Mouse (Mus musculus): ENCODE results near the gene Gm45062. TPM values are rescaled to one million over a fixed set of nuclear protein-coding genes. Genes with fewer than 3 reads are reported as not detected.
"Not testable (repeated sequence)": the region's sequence is repeated elsewhere in the genome, so short reads cannot be mapped to it uniquely, and the experiment has no call there.

Gm45062 gene
- polyA plus RNA-seq, 1 experiment from 2014 or later = 11.4 TPM

DNA sequence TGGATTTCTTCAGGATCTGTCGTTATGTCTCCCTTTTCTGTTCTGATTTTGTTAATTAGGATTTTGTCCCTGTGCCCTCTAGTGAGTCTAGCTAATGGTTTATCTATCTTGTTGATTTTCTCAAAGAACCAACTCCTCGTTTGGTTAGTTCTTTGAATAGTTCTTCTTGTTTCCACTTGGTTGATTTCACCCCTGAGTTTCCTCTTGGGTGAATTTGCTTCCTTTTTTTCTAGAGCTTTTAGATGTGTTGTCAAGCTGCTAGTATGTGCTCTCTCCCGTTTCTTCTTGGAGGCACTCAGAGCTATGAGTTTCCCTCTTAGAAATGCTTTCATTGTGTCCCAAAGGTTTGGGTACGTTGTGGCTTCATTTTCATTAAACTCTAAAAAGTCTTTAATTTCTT is 282.3 kb downstream of the Gm45062 start:
- H3K4me3 ChIP-seq (replicated peaks); H3K27ac ChIP-seq; H3K27me3 ChIP-seq; H3K4me2 ChIP-seq; H3K9ac ChIP-seq; ATAC-seq (replicated peaks; ENCODE audit: low FRiP score); H3K4me1 ChIP-seq; H3K9me3 ChIP-seq (replicated peaks): not testable (repeated sequence)
- WGBS = 90% methylated on average over 4 of the region's 4 CpGs
- H3K36me3 ChIP-seq = peaks cover 13% of the 10 kb centered on the region

DNA sequence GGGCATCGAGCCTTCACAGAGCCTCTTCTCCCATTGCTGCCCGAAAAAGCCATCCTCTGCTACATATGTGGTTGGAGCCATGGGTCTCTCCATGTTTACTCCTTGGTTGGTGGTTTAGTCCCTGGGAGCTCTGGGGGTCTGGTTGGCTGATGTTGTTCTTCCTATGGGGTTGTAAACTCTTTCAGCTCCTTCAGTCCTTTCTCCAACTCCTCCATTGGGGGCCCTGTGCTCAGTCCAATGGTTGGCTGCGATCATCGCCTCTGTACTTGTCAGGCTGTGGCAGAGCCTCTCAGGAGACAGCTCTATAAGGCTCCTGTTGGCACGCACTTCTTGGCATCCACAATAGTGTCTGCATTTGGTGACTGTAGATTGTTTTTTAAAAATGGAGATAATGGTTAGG is 285.6 kb downstream of the Gm45062 start:
- Histone ChIP-seq H3K4me1 (no peaks in the 10 kb centered on the region), H3K36me3 (peaks cover 13% of the 10 kb centered on the region), H3K9me3 (replicated peaks) (no peaks in the 10 kb centered on the region), H3K4me2 (no peak overlapping the region), H3K9ac (no peak overlapping the region), H3K27ac (no peak overlapping the region), H3K27me3 (no peaks in the 10 kb centered on the region), H3K4me3 (replicated peaks) (no peak overlapping the region)
- ATAC-seq (replicated peaks; ENCODE audit: low FRiP score) = no peak
- WGBS = 96% methylated on average over 5 of the region's 5 CpGs

DNA sequence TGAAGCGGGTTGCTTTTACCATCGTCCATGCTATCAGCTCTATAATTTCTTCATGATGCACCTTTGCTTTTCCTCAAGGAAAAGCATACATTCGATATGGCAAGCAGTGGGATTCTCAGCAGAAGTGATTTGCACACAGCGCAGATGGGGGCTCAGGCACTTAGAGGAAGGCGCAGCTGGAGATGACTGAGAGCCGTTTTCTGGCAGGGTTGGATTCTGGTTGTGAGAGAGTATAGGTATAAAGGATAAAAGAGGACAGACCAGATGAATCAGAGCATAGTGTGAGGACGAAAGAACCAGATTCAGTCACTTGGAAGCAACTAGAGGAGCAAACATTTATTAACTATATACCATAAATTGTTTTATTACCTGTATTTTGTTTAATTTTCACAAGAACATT is 286.5 kb downstream of the Gm45062 start:
- ATAC-seq (replicated peaks; ENCODE audit: low FRiP score) = no peak
- Histone ChIP-seq H3K4me3 (replicated peaks) (no peak overlapping the region), H3K4me2 (no peak overlapping the region), H3K27ac (no peak overlapping the region), H3K9me3 (replicated peaks) (no peaks in the 10 kb centered on the region), H3K36me3 (peaks cover 18% of the 10 kb centered on the region), H3K27me3 (no peaks in the 10 kb centered on the region), H3K4me1 (no peaks in the 10 kb centered on the region), H3K9ac (no peak overlapping the region)
- 93% methylated on average over 7 of the region's 7 CpGs for WGBS

GRCm38 (mm10) chr6:8551155-8551554 is 291.9 kb downstream of the Gm45062 start:
- Histone ChIP-seq H3K9ac (no peak overlapping the region), H3K36me3 (peaks cover 15% of the 10 kb centered on the region; the same call in 1 of the 2 replicates), H3K9me3 (replicated peaks) (no peaks in the 10 kb centered on the region), H3K4me3 (replicated peaks) (no peak overlapping the region), H3K27ac (no peak overlapping the region), H3K4me1 (no peaks in the 10 kb centered on the region), H3K4me2 (no peak overlapping the region), H3K27me3 (no peaks in the 10 kb centered on the region)
- ATAC-seq (replicated peaks; ENCODE audit: low FRiP score) = no peak
- 90% methylated on average over 2 of the region's 2 CpGs for WGBS

DNA sequence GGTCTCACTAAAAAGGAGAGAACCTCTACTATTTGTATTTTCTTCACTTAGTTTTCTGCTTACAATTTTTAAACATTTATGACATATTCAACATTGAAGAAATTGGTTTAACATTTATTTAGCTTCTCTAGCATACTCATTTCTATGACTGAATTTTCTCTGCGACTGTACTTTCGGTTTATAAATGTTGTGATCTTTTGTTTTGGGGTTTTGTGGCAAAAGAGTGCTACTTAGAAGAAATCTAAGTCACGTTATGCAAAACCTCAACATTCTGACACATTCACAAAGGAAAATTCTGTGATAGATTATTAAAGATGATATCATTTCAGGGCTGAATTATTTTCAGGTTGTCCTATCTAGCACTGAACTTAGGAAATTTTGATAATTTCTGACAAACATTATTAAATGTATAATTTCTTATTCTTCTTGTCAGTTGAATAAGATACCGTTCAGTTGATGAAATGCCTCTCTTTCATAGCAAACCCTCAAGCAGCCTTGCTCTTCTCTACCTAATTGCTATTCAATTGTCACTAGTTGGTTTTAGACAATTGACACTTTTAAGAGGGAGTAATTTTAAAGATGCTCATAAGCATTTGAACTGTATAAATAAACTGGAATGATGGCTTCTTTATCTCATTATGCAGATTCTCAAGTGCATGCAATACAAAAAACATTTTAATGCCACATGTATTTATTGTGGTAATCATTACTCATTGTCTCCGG is 297.8 kb downstream of the Gm45062 start:
- Histone ChIP-seq H3K4me1 (no peaks in the 10 kb centered on the region), H3K4me2 (no peak overlapping the region), H3K9me3 (replicated peaks) (no peaks in the 10 kb centered on the region), H3K9ac (no peak overlapping the region), H3K36me3 (peaks cover 11% of the 10 kb centered on the region; the same call in 1 of the 2 replicates), H3K27me3 (no peaks in the 10 kb centered on the region), H3K4me3 (replicated peaks) (no peak overlapping the region), H3K27ac (no peak overlapping the region)
- 96% methylated on average over 5 of the region's 5 CpGs for WGBS
- no peak for ATAC-seq (replicated peaks; ENCODE audit: low FRiP score)

GRCm38 (mm10) chr6:8560682-8561081 is 301.4 kb downstream of the Gm45062 start:
- Histone ChIP-seq H3K27me3 (no peaks in the 10 kb centered on the region), H3K9me3 (replicated peaks) (no peaks in the 10 kb centered on the region), H3K4me3 (replicated peaks) (no peak overlapping the region), H3K4me1 (no peaks in the 10 kb centered on the region), H3K27ac (no peak overlapping the region), H3K9ac (no peak overlapping the region), H3K4me2 (no peak overlapping the region), H3K36me3 (peaks cover 18% of the 10 kb centered on the region; the same call in 1 of the 2 replicates)
- no peak for ATAC-seq (replicated peaks; ENCODE audit: low FRiP score)
- 83% methylated on average over 2 of the region's 2 CpGs for WGBS

- H3K27ac ChIP-seq = no peak overlapping the region
- no peak for ATAC-seq (replicated peaks; ENCODE audit: low FRiP score)
Observed at GRCm38 (mm10) chr6:8582377-8582776, 323.1 kb downstream of the Gm45062 start.

DNA sequence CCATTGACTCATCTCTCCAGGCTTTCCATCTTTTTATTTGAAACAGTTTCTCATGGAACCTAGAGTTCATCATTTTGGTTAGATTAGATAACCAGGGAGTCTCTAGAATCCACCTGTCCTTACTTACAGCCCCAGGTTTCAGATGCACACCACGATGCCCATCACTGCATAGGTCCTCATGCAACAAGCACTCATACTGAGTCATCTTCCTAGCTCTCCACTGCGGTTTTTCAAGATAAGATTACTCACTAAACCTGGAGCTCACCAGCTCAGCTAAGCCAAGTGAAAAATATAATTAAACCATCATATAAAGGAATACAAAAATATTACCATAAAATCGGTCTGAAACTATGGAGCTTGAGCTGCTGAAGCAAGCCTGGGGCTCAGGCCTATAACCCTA is 324.6 kb downstream of the Gm45062 start:
- ATAC-seq (replicated peaks; ENCODE audit: low FRiP score) = no peak
- no peak overlapping the region for H3K27ac ChIP-seq
- H3K36me3 ChIP-seq = peaks cover 20% of the 10 kb centered on the region
- H3K27me3 ChIP-seq = no peaks in the 10 kb centered on the region
- no peak overlapping the region for H3K4me3 ChIP-seq (replicated peaks)
- WGBS = 88% methylated on average over 3 of the region's 3 CpGs
- no peak overlapping the region for H3K4me2 ChIP-seq
- H3K9me3 ChIP-seq (replicated peaks) = no peaks in the 10 kb centered on the region
- no peaks in the 10 kb centered on the region for H3K4me1 ChIP-seq
- no peak overlapping the region for H3K9ac ChIP-seq

More at GRCm38 (mm10) chr6:8582377-8582776, 323.1 kb downstream of the Gm45062 start:
- Histone ChIP-seq H3K4me3 (replicated peaks) (no peak overlapping the region), H3K36me3 (peaks cover 20% of the 10 kb centered on the region), H3K27me3 (no peaks in the 10 kb centered on the region), H3K9me3 (replicated peaks) (no peaks in the 10 kb centered on the region), H3K4me2 (no peak overlapping the region), H3K4me1 (no peaks in the 10 kb centered on the region), H3K9ac (no peak overlapping the region)
- WGBS = 93% methylated on average over 9 of the region's 9 CpGs

GRCm38 (mm10) chr6:8591665-8592064 is 332.4 kb downstream of the Gm45062 start:
- Histone ChIP-seq H3K4me2 (no peak overlapping the region), H3K4me1 (no peaks in the 10 kb centered on the region), H3K9me3 (replicated peaks) (no peaks in the 10 kb centered on the region), H3K27me3 (no peaks in the 10 kb centered on the region), H3K36me3 (peaks cover 15% of the 10 kb centered on the region), H3K9ac (no peak overlapping the region), H3K4me3 (replicated peaks) (no peak overlapping the region), H3K27ac (no peak overlapping the region)
- WGBS = 73% methylated on average over 9 of the region's 9 CpGs
- ATAC-seq (replicated peaks; ENCODE audit: low FRiP score) = no peak

- Histone ChIP-seq H3K9me3 (replicated peaks) (no peaks in the 10 kb centered on the region), H3K36me3 (no peaks in the 10 kb centered on the region), H3K4me3 (replicated peaks) (no peak overlapping the region), H3K9ac (no peak overlapping the region), H3K4me1 (no peaks in the 10 kb centered on the region), H3K4me2 (no peak overlapping the region), H3K27ac (no peak overlapping the region), H3K27me3 (no peaks in the 10 kb centered on the region)
- ATAC-seq (replicated peaks; ENCODE audit: low FRiP score) = no peak
- whole genome bisulfite sequencing = 74% methylated on average over 2 of the region's 2 CpGs
Observed at GRCm38 (mm10) chr6:8617369-8617768, 358.1 kb downstream of the Gm45062 start.

DNA sequence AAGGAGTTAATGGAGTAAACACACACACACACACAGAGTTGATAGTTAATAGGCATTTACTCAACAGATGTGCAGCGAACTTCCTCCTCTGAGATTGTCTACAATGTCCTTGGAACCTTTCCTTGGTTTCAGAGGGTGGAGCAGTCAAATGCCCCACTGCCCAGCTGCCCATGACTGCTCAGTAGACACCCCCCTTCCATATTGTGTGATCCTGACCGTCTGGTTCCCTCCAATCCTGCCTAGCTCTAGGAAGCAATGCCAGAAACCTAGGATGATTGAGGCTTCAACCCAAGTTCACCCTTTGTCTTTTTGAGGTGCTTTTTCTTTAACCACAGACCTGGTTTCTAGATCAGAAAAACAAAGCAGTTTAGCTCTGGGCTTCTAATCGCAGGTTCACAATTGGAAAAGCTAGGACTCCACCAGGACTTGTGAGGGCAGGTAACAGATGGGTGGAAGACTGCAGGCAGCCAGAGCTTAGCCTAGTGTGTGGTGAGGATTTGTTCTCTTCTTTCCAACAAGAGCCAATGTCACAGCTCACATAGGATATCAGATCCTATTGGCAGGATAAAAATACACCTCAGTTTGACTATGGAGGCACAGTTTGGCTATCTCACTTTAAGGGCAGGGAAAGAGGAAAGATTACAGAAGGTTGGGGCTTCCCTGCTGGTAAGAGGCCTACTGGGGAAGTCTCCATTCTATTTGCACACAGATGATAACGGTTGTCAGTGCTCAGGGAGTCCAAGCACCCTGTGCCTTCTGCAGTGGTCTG is 360.5 kb downstream of the Gm45062 start:
- ATAC-seq (replicated peaks; ENCODE audit: low FRiP score) = no peak

GRCm38 (mm10) chr6:8623045-8623444 is 363.8 kb downstream of the Gm45062 start:
- WGBS = 66% methylated on average over 3 of the region's 3 CpGs
- Histone ChIP-seq H3K4me3 (replicated peaks) (no peak overlapping the region), H3K27ac (no peak overlapping the region), H3K4me1 (no peaks in the 10 kb centered on the region), H3K27me3 (no peaks in the 10 kb centered on the region), H3K36me3 (no peaks in the 10 kb centered on the region), H3K4me2 (no peak overlapping the region), H3K9me3 (replicated peaks) (no peaks in the 10 kb centered on the region), H3K9ac (no peak overlapping the region)
- ATAC-seq (replicated peaks; ENCODE audit: low FRiP score) = no peak

More for the DNA sequence above, 360.5 kb downstream of the Gm45062 start:
- Histone ChIP-seq H3K4me1 (no peaks in the 10 kb centered on the region), H3K4me2 (no peak overlapping the region), H3K27me3 (no peaks in the 10 kb centered on the region), H3K9me3 (replicated peaks) (no peaks in the 10 kb centered on the region), H3K4me3 (replicated peaks) (no peak overlapping the region), H3K27ac (no peak overlapping the region), H3K36me3 (no peaks in the 10 kb centered on the region), H3K9ac (no peak overlapping the region)
- 77% methylated on average over 4 of the region's 4 CpGs for WGBS

Data from kidney, embryonic 15.5 days (tissue).